Mouse (Mus musculus) liver, embryonic 14.5 days (tissue): ENCODE results near the gene Xrn2. TPM values are rescaled to one million over a fixed set of nuclear protein-coding genes. Genes with fewer than 3 reads are reported as not detected.

ENCODE experiments used
- ATAC-seq: fragments of 200-750 bp; cut with Nextera tagmentation; 2 replicates; pipeline ENCODE4 v1.8.0; 2017; ENCODE audit warnings: moderate number of reproducible peaks, mild to moderate bottlenecking, moderate library complexity; ENCODE audit not compliant: insufficient read depth
- DNase-seq, 3 experiments: peaks; one replicate each; pipeline ENCODE4 v3.0.0-alpha.2; 2012 to 2013; ENCODE audit warnings: low read depth in 3 of 3, low spot score in 3 of 3
- H3K27ac ChIP-seq: fragments of 300-500 bp; sonication (generic); 2 replicates; pipeline ENCODE4 v1.5.1; 2014; ENCODE audit warnings: moderate library complexity, mild to moderate bottlenecking, control low read depth, inconsistent platforms
- H3K27me3 ChIP-seq: fragments of 300-500 bp; sonication (generic); 2 replicates; pipeline ENCODE4 v1.6.1; 2014; ENCODE audit warnings: mild to moderate bottlenecking, low read length, moderate library complexity; ENCODE audit not compliant: control insufficient read depth, insufficient read depth
- H3K36me3 ChIP-seq: fragments of 300-500 bp; sonication (generic); replicated peaks from 2 replicates; pipeline ENCODE4 v1.6.1; 2014; ENCODE audit warnings: low read depth; ENCODE audit not compliant: control insufficient read depth, insufficient read depth
- H3K4me1 ChIP-seq, 2 experiments: fragments of 200-500 bp in 1 of 2; fragments of 300-500 bp in 1 of 2; sonication (generic) in 1 of 2; replicated peaks; 2 replicates each; pipeline ENCODE4 v1.6.1; 2012 to 2014; ENCODE audit warnings: antibody characterized with exemption in 1 of 2, inconsistent platforms in 1 of 2, low read length in 1 of 2; ENCODE audit not compliant: control insufficient read depth in 2 of 2, insufficient read depth in 2 of 2
- H3K4me2 ChIP-seq: fragments of 300-500 bp; sonication (generic); 2 replicates; pipeline ENCODE4 v1.6.1; 2014; ENCODE audit warnings: low read depth, mild to moderate bottlenecking, control low read depth, moderate library complexity
- H3K4me3 ChIP-seq, 2 experiments: fragments of 200-500 bp in 1 of 2; fragments of 300-500 bp in 1 of 2; sonication (generic) in 1 of 2; 2 replicates each; pipeline ENCODE4 v1.5.1; 2012 to 2014; ENCODE audit warnings: low read depth in 2 of 2, low read length in 2 of 2, mild to moderate bottlenecking in 2 of 2, control low read depth in 1 of 2, inconsistent platforms in 1 of 2, moderate library complexity in 1 of 2; ENCODE audit not compliant: insufficient read depth in 1 of 2
- H3K9ac ChIP-seq: fragments of 300-500 bp; sonication (generic); replicated peaks from 2 replicates; pipeline ENCODE4 v1.6.1; 2014; ENCODE audit warnings: mild to moderate bottlenecking, control low read depth, moderate library complexity
- H3K9me3 ChIP-seq: fragments of 300-500 bp; sonication (generic); 2 replicates; pipeline ENCODE4 v1.6.1; 2016; ENCODE audit warnings: low read length, mixed read lengths; ENCODE audit not compliant: control insufficient read depth
- CTCF ChIP-seq: IDR thresholded peaks from 2 replicates; pipeline ENCODE4 v1.5.1; 2016; ENCODE audit warnings: antibody characterized with exemption, low read depth, control low read depth
- EP300 ChIP-seq: IDR thresholded peaks from 2 replicates; pipeline ENCODE4 v1.6.1; 2016; ENCODE audit warnings: antibody characterized with exemption, low read depth
- WGBS: fragments of 180-500 bp; shearing (Covaris S2); extraction: QIAGEN DNeasy Blood & Tissue Kit; methylation state at CpG from one replicate; pipeline ENCODE4 v1.1.7; 2014; ENCODE audit not compliant: insufficient replicate concordance; 5-methylcytosine and 5-hydroxymethylcytosine counted together
- polyA plus RNA-seq, 2 experiments: library from polyadenylated mRNA; depleted of rRNA in 1 of 2; stranded (reverse) in 1 of 2; unstranded in 1 of 2; fragments of >200 nt; fragmentation: Nextera tagmentation in 1 of 2; extraction: Ambion mirVana in 1 of 2; gene quantifications; 2 replicates each; pipeline versions ENCODE4 v1.2.1 to v1.2.3; 2012 to 2014

Gene Xrn2
- polyA plus RNA-seq, 2 experiments = 20.6 to 32.2 TPM

DNA sequence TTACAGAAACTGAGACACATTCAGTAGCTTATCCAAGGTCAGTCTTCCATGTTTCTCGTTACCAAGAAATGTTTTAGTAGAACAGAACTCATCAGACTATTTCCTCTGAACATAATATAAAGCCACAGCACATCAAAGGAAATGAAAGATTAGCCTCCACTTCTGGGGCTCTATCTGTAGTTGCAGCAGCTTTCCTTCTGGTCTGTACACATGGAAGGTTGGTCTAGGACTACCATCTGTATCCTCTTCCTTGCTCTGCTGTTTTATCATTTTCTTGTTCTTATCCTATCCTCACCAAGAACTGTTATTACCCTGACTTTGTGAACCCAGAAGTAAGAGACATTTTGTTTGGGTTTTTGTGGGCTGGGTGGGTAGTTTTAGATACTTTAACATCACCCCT, 57.5 kb downstream of the Xrn2 start:
- TF ChIP-seq EP300 (no peak), CTCF (no peak)
- Histone ChIP-seq H3K4me1 (peaks cover 0 to 6% of the 10 kb centered on the region in 2 experiments; a peak in 1 of 4 replicates), H3K9ac (no peak overlapping the region), H3K4me2 (no peak overlapping the region), H3K9me3 (no peaks in the 10 kb centered on the region), H3K27ac (no peak overlapping the region), H3K4me3 (no peak overlapping the region), H3K27me3 (no peaks in the 10 kb centered on the region), H3K36me3 (peaks cover 5% of the 10 kb centered on the region)
- ATAC-seq (no peak), DNase-seq (no peak)
- WGBS = 30% methylated on average over 1 of the region's 1 CpGs

GRCm38 (mm10) chr2:147073962-147074361, 61.2 kb downstream of the Xrn2 start:
- WGBS = 64% methylated on average over 2 of the region's 2 CpGs
- no peak overlapping the region for H3K27ac ChIP-seq
- TF ChIP-seq EP300 = no peak
- no peak for TF ChIP-seq CTCF
- H3K4me3 ChIP-seq = no peak overlapping the region
- no peak overlapping the region for H3K4me2 ChIP-seq
- H3K9ac ChIP-seq = no peak overlapping the region
- H3K36me3 ChIP-seq = peaks cover 5% of the 10 kb centered on the region
- H3K27me3 ChIP-seq = no peaks in the 10 kb centered on the region
- H3K4me1 ChIP-seq = no peaks in the 10 kb centered on the region
- DNase-seq (no peak), ATAC-seq (no peak)
- no peaks in the 10 kb centered on the region for H3K9me3 ChIP-seq

GRCm38 (mm10) chr2:147074399-147074798, 61.6 kb downstream of the Xrn2 start:
- Histone ChIP-seq H3K4me3 (no peak overlapping the region), H3K4me2 (no peak overlapping the region), H3K27me3 (no peaks in the 10 kb centered on the region), H3K9me3 (no peaks in the 10 kb centered on the region), H3K4me1 (no peaks in the 10 kb centered on the region), H3K9ac (no peak overlapping the region), H3K36me3 (peaks cover 3% of the 10 kb centered on the region), H3K27ac (no peak overlapping the region)
- 76% methylated on average over 4 of the region's 4 CpGs for WGBS
- ATAC-seq (no peak), DNase-seq (no peak)
- no peak for TF ChIP-seq CTCF
- TF ChIP-seq EP300 = no peak

- no peaks in the 10 kb centered on the region for H3K9me3 ChIP-seq
- TF ChIP-seq EP300 (no peak), CTCF (no peak)
- peaks cover 59% of the 10 kb centered on the region for H3K27me3 ChIP-seq
- H3K9ac ChIP-seq = no peak overlapping the region
- no peak overlapping the region for H3K27ac ChIP-seq
- H3K4me3 ChIP-seq = no peak overlapping the region
- no peak for DNase-seq
- 51% methylated on average over 4 of the region's 4 CpGs for WGBS
- H3K36me3 ChIP-seq = no peaks in the 10 kb centered on the region; the same call in 1 of the 2 replicates
- H3K4me1 ChIP-seq = no peaks in the 10 kb centered on the region
- H3K4me2 ChIP-seq = no peak overlapping the region
- no peak for ATAC-seq
Observed at GRCm38 (mm10) chr2:147082391-147082790, 69.6 kb downstream of the Xrn2 start.

GRCm38 (mm10) chr2:147083471-147084365, 70.9 kb downstream of the Xrn2 start:
- H3K4me3 ChIP-seq = no peak overlapping the region

More at GRCm38 (mm10) chr2:147083471-147084365, 70.9 kb downstream of the Xrn2 start:
- no peaks in the 10 kb centered on the region for H3K9me3 ChIP-seq
- no peak for DNase-seq
- ATAC-seq = no peak
- H3K9ac ChIP-seq = no peak overlapping the region
- H3K36me3 ChIP-seq = no peaks in the 10 kb centered on the region
- H3K27ac ChIP-seq = no peak overlapping the region
- H3K4me2 ChIP-seq = no peak overlapping the region
- H3K4me1 ChIP-seq = no peaks in the 10 kb centered on the region
- WGBS = 2% methylated on average over 72 of the region's 72 CpGs
- peaks cover 60% of the 10 kb centered on the region for H3K27me3 ChIP-seq
- TF ChIP-seq CTCF = no peak
- TF ChIP-seq EP300 = no peak
